Mouse (Mus musculus): Measurements from ENCODE around the gene Mpdu1. TPM values are rescaled to one million over a fixed set of nuclear protein-coding genes. Genes with fewer than 3 reads are reported as not detected.

Gene Mpdu1
- polyA plus RNA-seq, 1 experiment from 2014 or later = 61.3 TPM

- TF ChIP-seq EP300 (IDR thresholded peaks at IDR 0.05) (no peak), CTCF (IDR thresholded peaks at IDR 0.05) (peak; percentile 1; the same call in 1 of the 2 replicates)
- Histone ChIP-seq H3K4me3 (ENCODE audit: low read depth, low read length) (peak within 1 kb of the TSS; percentile 83), H3K4me1 (ENCODE audit: insufficient read depth, low read depth, low read length) (peaks cover 40% of the 10 kb centered on the region), H3K9me3 (ENCODE audit: low read length) (no peaks in the 10 kb centered on the region), H3K27me3 (replicated peaks; ENCODE audit: insufficient read depth, low read length) (no peaks in the 10 kb centered on the region), H3K27ac (ENCODE audit: low read length) (peak within 1 kb of the TSS; percentile 95), H3K9ac (replicated peaks; ENCODE audit: low read depth) (peak within 1 kb of the TSS; percentile 82), H3K4me2 (replicated peaks; ENCODE audit: low read depth, low read length) (peak within 1 kb of the TSS; percentile 84), H3K36me3 (ENCODE audit: insufficient read depth, low read length) (0 out of 2 replicates have a peak, but pooled peaks cover 6% of the 10 kb centered on the region)
- ATAC-seq = peak; percentile 94
- DNase-seq (ENCODE audit: low spot score) = peak; percentile 99
- under 1% methylated on average over 61 of the region's 80 CpGs for WGBS
Observed at GRCm38 (mm10) chr11:69681314-69682208, 19.1 kb upstream of the Mpdu1 start, which contains the start of gene Senp3. Senp3 (minus strand) TSS chr11:69682084.

DNA sequence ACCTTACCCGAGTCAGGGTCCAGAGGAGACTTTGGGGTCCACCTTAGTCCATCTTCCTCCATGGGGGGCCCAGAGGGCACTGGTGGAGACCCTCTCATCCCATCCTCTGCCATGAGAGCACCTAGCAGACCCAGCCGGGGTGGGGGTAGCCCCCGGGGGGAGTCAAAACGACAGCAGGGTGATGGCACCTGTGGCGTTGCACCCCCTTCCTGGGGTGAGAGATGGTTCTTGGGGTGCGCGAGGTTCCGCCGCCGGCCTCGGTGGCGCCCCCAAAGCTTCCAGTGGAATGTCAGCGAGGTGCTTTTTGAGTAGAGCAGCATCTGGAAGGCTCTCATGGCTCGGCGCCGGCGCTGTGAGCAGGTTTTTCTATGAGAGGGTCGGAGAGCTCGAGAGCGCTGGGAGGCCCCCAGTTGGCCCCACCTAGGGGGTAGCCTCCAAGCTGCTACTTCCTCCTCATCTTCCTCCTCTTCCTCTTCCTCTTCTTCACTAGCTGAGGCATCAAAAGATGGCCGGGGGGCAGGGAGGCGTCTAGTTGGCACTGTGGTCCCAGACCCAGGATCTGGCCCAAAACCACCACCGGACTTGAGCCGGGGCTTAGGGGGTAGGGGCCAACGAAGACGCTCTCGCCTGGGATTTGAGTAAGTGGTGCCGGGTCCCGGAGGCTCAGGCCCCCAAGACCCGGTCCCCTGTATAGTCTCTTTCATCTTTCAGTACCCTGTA, 17.9 kb upstream of the Mpdu1 start:
- Histone ChIP-seq H3K27ac (ENCODE audit: low read length) (no peak overlapping the region), H3K4me1 (ENCODE audit: insufficient read depth, low read depth, low read length) (peaks cover 28% of the 10 kb centered on the region), H3K27me3 (replicated peaks; ENCODE audit: insufficient read depth, low read length) (no peaks in the 10 kb centered on the region), H3K4me3 (ENCODE audit: low read depth, low read length) (peak overlapping the region; percentile 83; the same call in 1 of the 2 replicates), H3K36me3 (ENCODE audit: insufficient read depth, low read length) (peaks cover 13% of the 10 kb centered on the region; the same call in 1 of the 2 replicates), H3K9me3 (ENCODE audit: low read length) (no peaks in the 10 kb centered on the region), H3K9ac (replicated peaks; ENCODE audit: low read depth) (no peak overlapping the region), H3K4me2 (replicated peaks; ENCODE audit: low read depth, low read length) (peak overlapping the region; percentile 84; the same call in 1 of the 2 replicates)
- no peak for ATAC-seq
- DNase-seq (ENCODE audit: low spot score) = no peak
- 87% methylated on average over 29 of the region's 30 CpGs for WGBS
- TF ChIP-seq EP300 (IDR thresholded peaks at IDR 0.05) (no peak), CTCF (IDR thresholded peaks at IDR 0.05) (no peak)

DNA sequence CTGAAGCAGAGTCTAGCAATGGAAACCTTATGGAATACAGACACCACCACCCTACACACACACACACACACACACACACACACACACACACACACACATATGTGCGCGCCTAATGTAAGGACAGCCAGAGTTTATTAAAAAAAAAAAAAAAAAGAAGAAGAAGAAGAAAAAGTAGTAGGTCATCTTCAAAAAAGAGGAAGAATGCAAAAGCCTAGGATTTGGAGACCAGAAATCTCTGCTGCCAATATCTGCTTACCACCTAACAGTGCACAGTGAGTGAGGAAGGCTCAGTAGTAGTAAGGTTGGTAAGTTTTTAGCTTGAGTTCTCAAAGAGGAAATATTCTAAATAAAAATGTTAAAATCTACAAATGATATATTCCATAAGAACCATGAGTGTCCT, 16.7 kb upstream of the Mpdu1 start:
- no peak for TF ChIP-seq EP300 (IDR thresholded peaks at IDR 0.05)
- TF ChIP-seq CTCF (IDR thresholded peaks at IDR 0.05) = no peak
- Histone ChIP-seq H3K9ac (replicated peaks; ENCODE audit: low read depth) (no peak overlapping the region), H3K27ac (ENCODE audit: low read length) (no peak overlapping the region), H3K9me3 (ENCODE audit: low read length) (no peaks in the 10 kb centered on the region), H3K4me2 (replicated peaks; ENCODE audit: low read depth, low read length) (no peak overlapping the region), H3K36me3 (ENCODE audit: insufficient read depth, low read length) (peaks cover 23% of the 10 kb centered on the region; the same call in 1 of the 2 replicates), H3K4me3 (ENCODE audit: low read depth, low read length) (no peak overlapping the region), H3K4me1 (ENCODE audit: insufficient read depth, low read depth, low read length) (peaks cover 16% of the 10 kb centered on the region), H3K27me3 (replicated peaks; ENCODE audit: insufficient read depth, low read length) (no peaks in the 10 kb centered on the region)
- WGBS = 96% methylated on average over 2 of the region's 2 CpGs
- DNase-seq (ENCODE audit: low spot score) (no peak), ATAC-seq (no peak)

GRCm38 (mm10) chr11:69672211-69672706, 9.8 kb upstream of the Mpdu1 start, which contains the start of gene Eif4a1:
Eif4a1 (minus strand) TSS chr11:69672423.
- TF ChIP-seq EP300 (IDR thresholded peaks at IDR 0.05) (no peak), CTCF (IDR thresholded peaks at IDR 0.05) (0 out of 2 replicates have a peak, but pooled peaks have one; percentile 17)
- Histone ChIP-seq H3K9ac (replicated peaks; ENCODE audit: low read depth) (peak within 1 kb of the TSS; percentile 99), H3K27me3 (replicated peaks; ENCODE audit: insufficient read depth, low read length) (no peaks in the 10 kb centered on the region), H3K9me3 (ENCODE audit: low read length) (no peaks in the 10 kb centered on the region), H3K4me2 (replicated peaks; ENCODE audit: low read depth, low read length) (peak within 1 kb of the TSS; percentile 67), H3K36me3 (ENCODE audit: insufficient read depth, low read length) (peaks cover 53% of the 10 kb centered on the region), H3K4me3 (ENCODE audit: low read depth, low read length) (peak within 1 kb of the TSS; percentile 100), H3K27ac (ENCODE audit: low read length) (peak within 1 kb of the TSS; percentile 100), H3K4me1 (ENCODE audit: insufficient read depth, low read depth, low read length) (peaks cover 4% of the 10 kb centered on the region; the same call in 1 of the 2 replicates)
- DNase-seq (ENCODE audit: low spot score) (peak; percentile 100), ATAC-seq (peak; percentile 94)
- WGBS = under 1% methylated on average over 36 of the region's 36 CpGs

- TF ChIP-seq EP300 (IDR thresholded peaks at IDR 0.05) (no peak), CTCF (IDR thresholded peaks at IDR 0.05) (no peak)
- WGBS = 2% methylated on average over 42 of the region's 43 CpGs
Observed at GRCm38 (mm10) chr11:69671726-69672124, 9.3 kb upstream of the Mpdu1 start.

More at GRCm38 (mm10) chr11:69671726-69672124, 9.3 kb upstream of the Mpdu1 start:
- ATAC-seq = peak; percentile 3; the same call in 1 of the 2 replicates
- DNase-seq (ENCODE audit: low spot score) = no peak
- H3K9ac ChIP-seq (replicated peaks; ENCODE audit: low read depth) = peak overlapping the region; percentile 99
- peak overlapping the region; percentile 100 for H3K4me3 ChIP-seq (ENCODE audit: low read depth, low read length)
- H3K27ac ChIP-seq (ENCODE audit: low read length) = peak overlapping the region; percentile 100
- H3K4me1 ChIP-seq (ENCODE audit: insufficient read depth, low read depth, low read length) = peaks cover 4% of the 10 kb centered on the region; the same call in 1 of the 2 replicates
- no peaks in the 10 kb centered on the region for H3K9me3 ChIP-seq (ENCODE audit: low read length)
- no peaks in the 10 kb centered on the region for H3K27me3 ChIP-seq (replicated peaks; ENCODE audit: insufficient read depth, low read length)
- H3K36me3 ChIP-seq (ENCODE audit: insufficient read depth, low read length) = peaks cover 48% of the 10 kb centered on the region
- peak overlapping the region; percentile 67 for H3K4me2 ChIP-seq (replicated peaks; ENCODE audit: low read depth, low read length)
